Mouse (Mus musculus): Measurements from ENCODE around the gene Jup. TPM values are rescaled to one million over a fixed set of nuclear protein-coding genes. Genes with fewer than 3 reads are reported as not detected.

The Jup gene
- polyA plus RNA-seq, 1 experiment: not detected

DNA sequence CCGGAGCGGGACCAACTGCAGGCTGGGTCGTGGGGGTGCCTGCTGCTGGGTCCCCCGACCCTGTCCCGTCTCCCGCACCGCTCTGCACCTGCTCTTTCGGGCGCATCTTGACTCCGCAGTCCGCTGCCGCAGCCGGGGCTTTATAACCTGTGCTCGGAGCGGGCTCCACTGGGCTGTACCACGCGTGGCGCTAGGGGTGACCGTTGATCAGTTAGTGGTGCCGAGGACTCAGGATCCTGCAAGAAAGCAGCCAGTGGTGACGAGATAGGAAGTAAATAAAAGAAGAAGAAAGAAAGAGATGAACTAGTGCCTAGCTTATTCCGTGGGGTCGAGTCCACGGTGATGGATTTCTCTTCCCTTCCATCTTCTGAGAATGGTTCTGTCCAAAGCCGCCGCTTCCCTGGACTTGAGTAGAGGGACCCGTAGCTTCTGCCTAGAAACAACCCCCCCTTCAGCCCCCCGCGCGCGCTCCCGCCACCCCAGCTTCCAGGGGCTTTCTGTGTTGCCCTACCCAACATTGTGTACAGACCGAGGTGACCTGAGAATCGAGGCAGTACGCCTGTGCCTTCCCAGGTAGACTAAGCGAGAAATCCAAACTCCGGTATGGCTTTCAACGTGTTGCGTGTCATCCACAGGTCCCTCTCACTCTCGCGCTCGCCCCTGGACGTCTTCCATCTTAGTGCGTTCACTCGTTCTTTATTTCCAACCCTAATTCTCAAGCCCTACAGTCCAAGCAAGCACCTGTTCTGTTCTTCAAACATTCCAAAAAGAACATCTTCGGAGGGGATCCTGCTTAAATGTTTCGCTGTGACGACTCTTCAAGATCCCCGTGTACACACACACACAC is 41.4 kb downstream of the Jup start, which contains the start of gene Hap1:
Gene Hap1, minus strand, starts transcription at position 157 of the 847 bp plus-strand sequence.
- no peak for TF ChIP-seq GATA1 (IDR thresholded peaks at IDR 0.05; ENCODE audit: low read length)

- TF ChIP-seq GATA1 (IDR thresholded peaks at IDR 0.05; ENCODE audit: low read length): no peak
These were observed 42.2 kb downstream of the Jup start for GRCm38 (mm10) chr11:100355151-100355951.

DNA sequence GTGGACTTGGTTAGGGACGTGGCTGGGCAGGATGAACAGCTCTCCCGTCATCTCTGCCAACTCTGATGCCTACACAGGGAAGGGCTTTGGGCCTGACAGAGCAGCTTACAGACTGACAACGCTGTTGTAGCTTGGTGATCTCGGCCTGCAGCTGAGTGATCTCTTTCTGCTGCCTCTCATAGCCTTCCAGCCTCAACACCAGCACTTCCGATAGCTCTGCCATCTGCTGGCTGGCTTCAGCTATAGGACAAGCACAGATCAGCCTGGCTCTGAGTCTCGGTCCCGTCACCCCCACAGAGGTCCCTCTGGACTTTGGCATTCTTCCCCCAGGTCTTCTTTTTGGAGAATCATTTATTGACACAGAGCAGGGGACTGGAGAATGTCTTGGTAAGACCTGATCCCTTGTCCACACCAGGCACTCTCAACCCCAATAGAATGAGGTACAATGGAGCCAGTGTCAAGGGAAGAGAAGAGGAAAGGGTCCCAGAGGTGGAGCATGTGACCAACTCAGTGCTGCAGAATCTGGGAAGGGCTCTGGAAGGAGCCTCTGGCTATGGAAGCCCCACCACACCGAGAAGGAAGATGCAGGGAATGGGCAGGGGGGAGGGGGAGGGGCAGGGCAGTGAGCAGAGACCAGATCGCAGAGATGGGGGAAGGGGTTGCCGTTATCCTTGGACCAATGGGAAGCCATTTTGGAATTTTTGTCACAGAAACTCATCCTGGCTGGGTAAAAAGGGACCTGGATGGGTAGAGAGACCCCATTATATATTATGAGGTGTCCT is 45.3 kb downstream of the Jup start:
- TF ChIP-seq GATA1 (IDR thresholded peaks at IDR 0.05; ENCODE audit: low read length): no peak

DNA sequence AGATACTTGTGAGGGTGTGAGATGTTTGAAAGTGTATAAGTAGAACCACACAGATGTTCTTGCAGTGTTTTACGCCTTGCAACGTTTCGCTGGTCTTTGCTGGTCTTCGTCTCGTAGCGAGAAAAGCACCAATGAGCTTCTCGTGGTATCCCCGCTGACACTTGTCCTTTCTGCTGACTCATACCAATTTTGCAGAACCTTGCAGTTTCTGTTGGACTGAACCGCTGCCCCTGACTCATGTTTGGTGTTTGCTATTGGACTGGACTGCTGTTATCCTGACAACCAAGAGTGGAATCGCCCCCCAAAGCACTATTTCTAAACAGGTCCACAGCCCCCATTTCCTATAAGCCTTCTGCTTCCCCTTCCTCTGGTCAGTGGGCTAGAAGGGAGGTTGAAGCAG is 53.3 kb downstream of the Jup start:
- TF ChIP-seq GATA1 (IDR thresholded peaks at IDR 0.05; ENCODE audit: low read length): no peak

GRCm38 (mm10) chr11:100335731-100336130 is 61.8 kb downstream of the Jup start:
- TF ChIP-seq GATA1 (IDR thresholded peaks at IDR 0.05; ENCODE audit: low read length): no peak

- TF ChIP-seq GATA1 (IDR thresholded peaks at IDR 0.05; ENCODE audit: low read length): no peak
These were observed 63.6 kb downstream of the Jup start, which contains the start of gene Gast for GRCm38 (mm10) chr11:100333944-100334457. TSS of gene Gast (plus strand) at chr11:100334407.

DNA sequence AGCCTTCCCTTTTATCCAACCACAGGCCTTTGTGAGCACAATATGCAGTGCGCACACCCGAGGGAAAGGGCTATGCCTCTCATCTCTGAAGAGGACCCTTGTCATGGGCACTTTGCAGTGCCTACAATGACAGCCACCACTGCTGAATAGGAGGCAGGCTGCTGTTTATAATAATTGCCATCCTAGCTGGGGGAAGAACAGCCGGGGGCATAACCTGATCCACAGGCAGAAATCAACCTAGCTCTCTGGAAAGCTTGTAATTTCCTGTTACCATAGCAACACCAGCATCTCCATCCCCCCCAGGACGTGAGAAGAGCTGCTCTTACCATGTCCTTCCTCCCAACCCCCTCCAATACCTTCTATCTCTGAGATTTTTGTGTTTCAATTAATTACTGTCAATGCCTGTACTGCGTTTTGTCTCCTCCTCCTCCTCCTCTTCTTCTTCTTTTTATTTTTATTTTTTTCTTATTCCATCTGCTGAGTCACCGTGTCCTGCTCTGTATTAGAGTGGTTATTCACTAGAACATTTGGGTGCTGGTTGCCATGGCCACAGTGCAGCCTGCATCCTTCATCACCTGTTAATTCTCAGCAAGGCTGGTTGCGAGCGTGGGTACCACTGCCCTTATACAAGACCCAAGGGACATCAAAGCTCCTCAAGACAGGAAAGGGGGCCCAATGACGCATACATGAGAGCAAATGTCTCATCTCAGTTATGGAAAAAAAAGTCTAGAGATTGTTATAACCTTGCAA is 64.6 kb downstream of the Jup start:
- TF ChIP-seq GATA1 (IDR thresholded peaks at IDR 0.05; ENCODE audit: low read length): no peak

- no peak for TF ChIP-seq GATA1 (IDR thresholded peaks at IDR 0.05; ENCODE audit: low read length)
These were observed 67.3 kb downstream of the Jup start for GRCm38 (mm10) chr11:100330235-100330634.

DNA sequence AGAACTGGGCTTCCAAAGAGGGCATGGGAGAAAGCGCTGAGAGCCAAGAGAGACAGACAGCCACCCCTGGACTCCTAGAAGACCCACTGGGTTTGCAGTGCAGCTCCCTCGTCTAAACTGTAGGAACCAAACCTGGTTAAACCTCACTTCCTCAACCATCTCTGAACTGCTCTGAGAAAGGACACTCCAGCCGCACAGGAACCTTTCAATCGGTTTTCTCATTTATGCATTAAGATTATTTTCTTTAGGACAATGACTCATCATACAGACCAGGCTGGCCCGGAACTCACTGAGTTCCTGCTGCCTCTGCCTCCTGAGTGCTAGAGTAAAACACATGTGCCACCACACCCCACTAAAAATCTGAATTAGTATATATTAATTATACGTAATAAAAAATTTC is 69.8 kb downstream of the Jup start:
- no peak for TF ChIP-seq GATA1 (IDR thresholded peaks at IDR 0.05; ENCODE audit: low read length)

GRCm38 (mm10) chr11:100327316-100327715 is 70.2 kb downstream of the Jup start:
- TF ChIP-seq GATA1 (IDR thresholded peaks at IDR 0.05; ENCODE audit: low read length): no peak

DNA sequence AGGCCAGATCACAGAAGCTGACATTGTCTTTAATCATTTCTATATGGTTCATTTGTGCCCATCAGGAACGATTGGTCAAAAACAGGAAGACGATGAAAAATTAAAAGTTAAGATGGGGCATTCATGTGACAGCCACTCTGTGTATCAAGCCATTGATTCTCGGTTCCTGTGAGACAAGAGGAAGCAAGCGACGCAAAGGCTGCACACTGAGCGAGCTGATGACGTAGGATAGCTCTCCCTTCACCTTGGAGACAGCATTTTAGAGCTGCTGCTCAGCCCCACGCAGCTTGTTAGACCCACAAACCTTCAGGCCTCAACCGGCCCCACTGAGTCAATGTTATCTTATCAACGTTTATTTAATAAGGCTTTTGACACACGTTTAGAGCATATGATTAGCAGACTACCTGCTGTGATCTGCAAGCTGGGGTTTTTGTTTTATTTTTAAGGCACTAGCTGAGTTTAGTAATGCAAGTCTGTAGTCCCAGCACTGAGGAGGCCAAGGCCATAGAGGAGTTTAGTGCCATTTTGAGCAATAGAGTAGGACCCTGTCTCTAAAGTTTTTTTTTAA is 72.4 kb downstream of the Jup start:
- no peak for TF ChIP-seq GATA1 (IDR thresholded peaks at IDR 0.05; ENCODE audit: low read length)

GRCm38 (mm10) chr11:100323578-100323977 is 74.0 kb downstream of the Jup start:
- TF ChIP-seq GATA1 (IDR thresholded peaks at IDR 0.05; ENCODE audit: low read length): no peak

DNA sequence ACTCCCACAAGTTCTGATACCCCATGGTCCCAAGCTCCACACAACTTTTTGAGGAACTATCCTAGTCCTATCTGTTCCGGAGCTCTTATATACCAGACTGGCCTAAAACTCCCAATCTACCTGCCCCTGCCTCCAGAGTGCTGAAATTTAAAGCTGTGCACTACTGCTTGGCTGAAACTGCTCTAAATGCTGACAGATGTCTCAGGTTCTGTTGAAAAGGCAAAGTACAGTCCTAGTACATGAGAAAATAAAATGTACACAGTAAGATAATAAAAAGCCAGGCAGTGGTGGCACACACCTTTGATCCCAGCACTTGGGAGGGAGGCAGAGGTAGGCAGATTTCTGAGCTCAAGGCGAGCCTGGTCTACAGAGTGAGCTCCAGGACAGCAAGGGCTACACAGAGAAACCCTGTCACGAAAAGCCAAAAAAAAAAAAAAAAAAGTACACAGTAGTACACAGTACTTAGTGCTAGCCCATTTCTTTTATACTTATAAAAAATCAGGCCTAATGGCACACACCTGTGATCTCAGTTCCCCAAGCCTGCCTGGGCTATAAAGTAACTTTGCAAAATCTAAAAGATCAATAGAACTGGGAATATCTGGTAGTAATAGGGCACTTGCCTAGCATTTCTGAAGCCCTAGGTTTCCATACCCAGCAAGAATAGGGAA is 74.8 kb downstream of the Jup start:
- no peak for TF ChIP-seq GATA1 (IDR thresholded peaks at IDR 0.05; ENCODE audit: low read length)

DNA sequence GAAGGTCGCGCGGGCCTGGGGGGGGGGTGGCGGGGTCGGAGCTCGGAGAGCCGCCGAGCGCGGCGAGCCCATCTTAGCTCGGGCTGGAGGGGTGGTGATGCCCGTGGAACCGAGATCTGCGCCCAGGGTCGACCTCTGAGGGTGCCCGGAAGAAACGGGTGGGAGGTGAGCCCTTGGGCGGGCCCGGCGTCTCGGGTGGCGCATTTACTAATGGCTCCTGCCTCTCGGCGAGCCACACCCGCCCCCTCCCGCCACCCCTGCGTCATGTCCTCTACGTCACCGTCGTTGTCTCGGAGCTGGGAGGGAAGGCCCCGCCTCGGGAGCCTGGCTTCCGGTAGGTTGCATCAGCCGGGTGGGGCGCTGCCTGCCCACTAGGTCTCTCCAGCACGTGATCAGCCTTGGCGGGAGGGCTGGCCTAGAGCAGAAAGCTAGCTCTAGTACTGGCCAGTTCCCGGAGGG is 77.4 kb downstream of the Jup start:
- no peak for TF ChIP-seq GATA1 (IDR thresholded peaks at IDR 0.05; ENCODE audit: low read length)
